Mouse (Mus musculus) Muller cell, postnatal 12 days (primary cell): ENCODE data around the gene Ndufaf2.

Experiments used
- DNase-seq: peaks from one replicate; pipeline ENCODE4 v3.0.0-alpha.2; 2015; ENCODE audit errors: inconsistent ontology term

Gene Ndufaf2

GRCm38 (mm10) chr13:108138403-108138977 lies 19.9 kb downstream of the Ndufaf2 start:
- DNase-seq = no peak

GRCm38 (mm10) chr13:108135617-108136016 lies 22.8 kb downstream of the Ndufaf2 start:
- no peak for DNase-seq

- DNase-seq = no peak
Measured at GRCm38 (mm10) chr13:108132031-108132819, 26.2 kb downstream of the Ndufaf2 start.

- DNase-seq = no peak
Measured at GRCm38 (mm10) chr13:108130737-108131136, 27.7 kb downstream of the Ndufaf2 start.

GRCm38 (mm10) chr13:108129070-108129469 lies 29.4 kb downstream of the Ndufaf2 start:
- DNase-seq = no peak

- no peak for DNase-seq
Measured at GRCm38 (mm10) chr13:108127883-108128282, 30.5 kb downstream of the Ndufaf2 start.

GRCm38 (mm10) chr13:108127130-108127529 lies 31.3 kb downstream of the Ndufaf2 start:
- DNase-seq = no peak

- no peak for DNase-seq
Measured at GRCm38 (mm10) chr13:108126246-108126645, 32.2 kb downstream of the Ndufaf2 start.

- DNase-seq = no peak
Measured at GRCm38 (mm10) chr13:108124096-108124495, 34.3 kb downstream of the Ndufaf2 start.

- DNase-seq = no peak
Measured at GRCm38 (mm10) chr13:108123109-108123723, 35.2 kb downstream of the Ndufaf2 start.

GRCm38 (mm10) chr13:108119411-108120310 lies 38.8 kb downstream of the Ndufaf2 start:
- DNase-seq = no peak

- no peak for DNase-seq
Measured at GRCm38 (mm10) chr13:108118188-108118587, 40.2 kb downstream of the Ndufaf2 start.

- no peak for DNase-seq
Measured at GRCm38 (mm10) chr13:108117654-108118053, 40.8 kb downstream of the Ndufaf2 start.

GRCm38 (mm10) chr13:108114257-108114656 lies 44.2 kb downstream of the Ndufaf2 start:
- DNase-seq = no peak

- no peak for DNase-seq
Measured at GRCm38 (mm10) chr13:108113536-108113935, 44.9 kb downstream of the Ndufaf2 start.

- no peak for DNase-seq
Measured at GRCm38 (mm10) chr13:108110929-108111328, 47.5 kb downstream of the Ndufaf2 start.

GRCm38 (mm10) chr13:108100700-108101099 lies 57.7 kb downstream of the Ndufaf2 start:
- no peak for DNase-seq

GRCm38 (mm10) chr13:108096446-108096845 lies 62.0 kb downstream of the Ndufaf2 start:
- DNase-seq = no peak

GRCm38 (mm10) chr13:108095617-108096016 lies 62.8 kb downstream of the Ndufaf2 start:
- peak; percentile 85 for DNase-seq

GRCm38 (mm10) chr13:108094681-108095080 lies 63.7 kb downstream of the Ndufaf2 start:
- no peak for DNase-seq

- DNase-seq = no peak
Measured at GRCm38 (mm10) chr13:108092290-108092689, 66.1 kb downstream of the Ndufaf2 start.

- DNase-seq = no peak
Measured at GRCm38 (mm10) chr13:108086724-108087123, 71.7 kb downstream of the Ndufaf2 start.
